Mouse (Mus musculus) cerebellum, adult (tissue): ENCODE data around the gene Acap1.

Experiments used
- ATAC-seq: cut with Nextera tagmentation; 2 replicates; pipeline ENCODE4 v1.9.2; 2017; ENCODE audit warnings: mild to moderate bottlenecking, moderate library complexity, mixed read lengths; ENCODE audit not compliant: insufficient number of reproducible peaks, low FRiP score, low TSS enrichment

The Acap1 gene

GRCm38 (mm10) chr11:69846738-69847688 is 48.3 kb downstream of the Acap1 start:
- ATAC-seq, result no peak

DNA sequence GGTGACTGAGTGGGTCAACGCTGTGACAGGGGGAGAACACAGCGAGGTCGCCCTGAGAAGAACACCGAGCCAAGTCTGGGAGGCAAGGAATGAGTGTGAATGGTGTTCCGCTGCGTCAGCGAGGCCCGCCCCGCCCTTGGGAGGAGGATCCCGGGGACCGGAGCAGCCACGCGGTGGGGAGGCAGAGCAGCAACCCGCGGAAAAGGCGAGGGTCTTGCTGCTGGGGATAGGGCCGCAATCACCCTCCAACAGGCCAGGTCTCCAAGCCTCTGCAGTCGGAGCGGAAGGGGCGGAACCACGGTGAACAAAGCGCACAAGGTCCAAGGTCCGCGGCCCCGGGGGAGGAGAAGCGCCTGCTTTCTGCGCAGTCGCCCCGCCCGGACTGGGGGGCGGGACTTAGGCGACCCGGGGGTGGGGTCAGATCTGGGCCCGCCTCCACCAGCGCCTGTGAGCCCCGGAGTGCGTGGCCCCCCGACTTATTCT is 49.1 kb downstream of the Acap1 start, which contains the start of gene Plscr3:
Gene Plscr3, plus strand, starts transcription at position 179 of the 483 bp plus-strand sequence.
- peak; percentile 78 for ATAC-seq

DNA sequence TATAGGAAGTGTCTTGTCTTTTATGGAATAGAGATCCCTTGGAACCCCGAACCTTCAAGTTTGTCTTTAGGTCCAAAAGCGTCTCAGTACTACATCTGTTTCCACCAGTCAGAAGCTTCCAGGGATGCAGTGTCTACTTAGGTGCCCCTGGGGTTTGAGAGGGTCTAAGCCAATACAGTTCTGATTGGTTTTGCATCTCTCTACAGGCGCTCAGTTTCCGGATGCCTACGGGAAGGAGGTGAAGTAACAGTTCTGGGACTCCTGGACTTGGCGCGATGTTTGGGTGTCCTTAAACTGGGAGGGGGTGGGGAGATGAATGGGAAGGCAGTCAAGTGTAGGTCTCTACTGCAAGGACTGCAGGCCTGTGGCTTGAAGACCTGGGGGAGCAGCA is 56.6 kb downstream of the Acap1 start:
- no peak for ATAC-seq

DNA sequence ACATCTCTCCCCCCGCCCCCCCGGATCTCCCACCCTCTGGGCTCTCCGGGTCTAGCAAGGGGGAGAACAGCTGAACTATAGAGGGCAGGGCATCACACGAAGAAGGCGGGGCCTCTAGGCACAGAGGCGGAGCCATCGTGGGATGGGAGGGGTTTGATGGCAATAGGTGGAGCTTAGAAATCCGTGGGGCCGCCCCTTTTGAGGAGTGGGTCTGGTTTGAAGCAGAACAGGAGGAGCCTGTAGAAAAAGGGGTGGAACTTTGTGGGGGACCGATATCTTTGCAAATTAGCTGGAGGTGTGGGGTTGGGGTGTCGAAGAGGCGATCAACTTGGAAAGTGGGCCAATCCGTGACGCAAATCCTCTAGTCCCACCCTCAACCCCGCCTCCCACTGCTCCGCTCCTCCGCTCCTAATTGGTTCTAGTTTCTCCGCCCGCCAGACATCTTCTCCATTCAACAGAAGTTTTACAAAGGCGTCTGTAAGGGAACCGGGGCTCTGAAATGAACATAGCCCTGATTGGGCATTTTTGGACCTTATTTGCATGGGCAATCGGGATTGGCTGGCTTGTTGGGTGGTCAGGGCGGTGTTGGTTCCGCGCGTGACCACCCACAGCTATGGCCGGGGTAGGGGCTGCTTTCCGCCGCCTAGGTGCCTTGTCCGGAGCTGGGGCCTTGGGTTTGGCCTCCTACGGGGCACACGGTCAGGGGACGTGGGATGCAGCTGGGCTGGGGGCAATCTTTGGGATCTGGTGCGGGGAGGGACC is 57.2 kb downstream of the Acap1 start, which contains the start of gene Tmem256:
Gene Tmem256, plus strand, starts transcription at position 563 of the 762 bp plus-strand sequence.
- ATAC-seq, result peak; percentile 92

GRCm38 (mm10) chr11:69837604-69837951 is 57.8 kb downstream of the Acap1 start, which contains the start of gene Nlgn2:
Gene Nlgn2 (minus strand): TSS chr11:69837784.
- peak; percentile 28; the same call in 1 of the 2 replicates for ATAC-seq

DNA sequence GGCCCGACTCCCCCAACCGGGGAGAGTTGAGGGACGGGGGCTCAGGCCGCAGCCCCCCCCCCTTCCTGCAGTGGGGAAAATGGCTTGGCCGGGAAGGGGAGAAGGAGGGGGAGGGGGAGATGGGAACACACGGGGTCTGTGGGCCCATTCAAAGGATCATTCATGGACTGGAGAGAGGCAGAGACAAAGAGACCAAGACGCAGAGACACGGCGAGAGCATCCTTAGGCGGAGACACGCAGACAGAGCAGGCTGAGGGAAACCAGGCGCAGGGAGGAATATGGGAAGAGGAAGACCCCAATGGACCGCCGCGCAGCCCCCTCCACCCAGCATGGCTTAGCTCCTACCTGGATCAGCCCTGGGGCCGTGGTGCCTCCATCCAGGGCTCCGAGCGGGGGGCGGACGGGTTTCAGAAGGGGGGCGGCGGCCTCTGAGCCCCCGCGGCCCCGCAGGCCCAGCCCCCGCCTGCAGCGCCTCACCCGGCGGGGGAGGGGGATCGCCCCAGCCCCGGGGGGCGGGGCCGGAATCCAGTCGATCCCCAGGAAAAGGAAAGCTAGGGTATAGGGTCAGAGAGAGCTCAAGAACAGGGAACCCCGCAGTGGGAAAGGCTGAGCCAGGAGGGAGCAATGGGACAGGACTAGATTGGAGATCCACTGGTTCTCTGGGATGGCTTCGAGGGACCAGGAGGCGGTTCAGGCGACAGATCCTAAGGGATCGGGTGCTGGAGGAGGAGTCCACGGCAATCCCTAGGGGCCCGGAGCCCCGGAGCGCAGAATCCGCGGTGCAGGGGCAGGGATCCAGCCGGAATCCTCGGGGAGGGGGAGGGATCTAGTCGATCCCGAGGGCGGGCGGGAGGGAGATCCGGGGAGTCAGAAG is 58.4 kb downstream of the Acap1 start:
- ATAC-seq, result no peak

GRCm38 (mm10) chr11:69835966-69836335 is 59.4 kb downstream of the Acap1 start:
- ATAC-seq, result no peak

GRCm38 (mm10) chr11:69835326-69835965 is 59.9 kb downstream of the Acap1 start:
- no peak for ATAC-seq

GRCm38 (mm10) chr11:69834001-69834549 is 61.3 kb downstream of the Acap1 start:
- ATAC-seq, result no peak

DNA sequence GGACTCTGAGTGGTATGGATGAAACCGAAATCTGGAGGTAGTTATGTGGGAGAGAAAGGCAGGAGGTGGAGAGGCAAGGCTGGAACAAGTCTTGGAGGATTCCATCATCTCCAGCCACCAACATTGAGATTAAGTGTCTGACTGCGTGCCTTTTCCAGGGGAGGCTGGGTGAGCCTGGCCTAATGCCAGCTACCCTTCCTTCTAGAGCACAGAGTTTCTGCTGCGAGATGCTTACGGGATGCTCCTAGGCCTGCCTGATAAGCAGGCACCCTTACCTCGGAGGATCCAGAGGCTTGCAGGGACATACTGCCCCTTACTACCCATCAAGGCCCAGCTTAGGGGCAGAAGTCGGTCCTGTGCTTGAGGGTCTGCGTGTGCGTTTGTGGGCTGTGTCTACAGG is 61.8 kb downstream of the Acap1 start:
- no peak for ATAC-seq
